Mouse (Mus musculus) left cerebral cortex, postnatal 4 days (tissue): ENCODE measurements around the gene Cysrt1. TPM values are rescaled to one million over a fixed set of nuclear protein-coding genes. Genes with fewer than 3 reads are reported as not detected.

ENCODE experiments used
- total RNA-seq, 2 experiments: library from RNA; stranded (reverse); gene quantifications; 2 replicates each; pipeline ENCODE4 v1.2.3; 2021

Gene Cysrt1
- total RNA-seq, 2 experiments from 2014 or later, result not detected

Other genes starting within 250 kb of the Cysrt1 start
- gene Nsmf, start 188.1 kb downstream of the Cysrt1 start, total RNA-seq, result 100 to 1,000 TPM; 342 to 359 TPM
- gene Entpd8, start 162.1 kb downstream of the Cysrt1 start, total RNA-seq, result not detected
- gene Noxa1, start 147.3 kb downstream of the Cysrt1 start, total RNA-seq, result not detected
- gene Nrarp, start 61.7 kb downstream of the Cysrt1 start, total RNA-seq, result 10 to 100 TPM; 32.5 to 35.0 TPM
- gene Tor4a, start 45.6 kb downstream of the Cysrt1 start, total RNA-seq, result 1 to 10 TPM; 1.4 to 1.8 TPM
- 10 to 100 TPM; 62.6 to 65.1 TPM for gene Nelfb, start 31.0 kb downstream of the Cysrt1 start, total RNA-seq
- not detected for gene Stpg3, start 27.8 kb downstream of the Cysrt1 start, total RNA-seq
- not detected for gene Fam166a, start 23.7 kb downstream of the Cysrt1 start, total RNA-seq
- 100 to 1,000 TPM; 324 to 351 TPM for gene Tubb4b, start 17.8 kb downstream of the Cysrt1 start, total RNA-seq
- gene Slc34a3, start 8.1 kb downstream of the Cysrt1 start, total RNA-seq, result not detected
- not detected for gene Rnf224, start 5.7 kb downstream of the Cysrt1 start, total RNA-seq
- 100 to 1,000 TPM; 169 to 189 TPM for gene Rnf208, start 197 bp downstream of the Cysrt1 start, total RNA-seq
- 1 to 10 TPM; 2.4 to 7.7 TPM for gene AL732309.1, start 4.4 kb upstream of the Cysrt1 start, total RNA-seq
- gene Tmem203, start 13.0 kb upstream of the Cysrt1 start, total RNA-seq, result 10 to 100 TPM; 26.4 to 26.8 TPM
- gene Tprn, start 20.2 kb upstream of the Cysrt1 start, total RNA-seq, result 10 to 100 TPM; 15.4 to 16.2 TPM
- gene Ssna1, start 30.0 kb upstream of the Cysrt1 start, total RNA-seq, result 10 to 100 TPM; 72.3 to 75.7 TPM
- 100 to 1,000 TPM; 108 to 121 TPM for gene Anapc2, start 30.0 kb upstream of the Cysrt1 start, total RNA-seq
- gene Tmem210, start 45.7 kb upstream of the Cysrt1 start, total RNA-seq, result not detected
- not detected for gene Lrrc26, start 47.5 kb upstream of the Cysrt1 start, total RNA-seq
- gene Grin1, start 76.7 kb upstream of the Cysrt1 start, total RNA-seq, result 100 to 1,000 TPM; 163 to 186 TPM
- gene Man1b1, start 89.9 kb upstream of the Cysrt1 start, total RNA-seq, result 10 to 100 TPM; 51.0 to 61.3 TPM
- gene Dpp7, start 113.9 kb upstream of the Cysrt1 start, total RNA-seq, result 10 to 100 TPM; 23.0 to 27.3 TPM
- gene Uap1l1, start 123.2 kb upstream of the Cysrt1 start, total RNA-seq, result 1 to 10 TPM; 6.5 to 7.3 TPM
- 10 to 100 TPM; 11.7 to 11.8 TPM for gene Sapcd2, start 129.9 kb upstream of the Cysrt1 start, total RNA-seq
- gene Entpd2, start 153.4 kb upstream of the Cysrt1 start, total RNA-seq, result 1 to 10 TPM; 6.8 to 7.2 TPM
- 100 to 1,000 TPM; 478 to 490 TPM for gene Npdc1, start 156.9 kb upstream of the Cysrt1 start, total RNA-seq
- gene Fut7, start 180.8 kb upstream of the Cysrt1 start, total RNA-seq, result under 1 TPM in 1 of 2 experiments, not detected in 1; 0.16 TPM
- gene Abca2, start 186.3 kb upstream of the Cysrt1 start, total RNA-seq, result 10 to 100 TPM; 78.4 to 99.2 TPM
- under 1 TPM in 1 of 2 experiments, not detected in 1; 0.52 TPM for gene Clic3, start 214.4 kb upstream of the Cysrt1 start, total RNA-seq
- 10 to 100 TPM; 83.1 to 92.4 TPM for gene Paxx, start 218.6 kb upstream of the Cysrt1 start, total RNA-seq
- 100 to 1,000 TPM; 665 to 881 TPM for gene Ptgds, start 227.6 kb upstream of the Cysrt1 start, total RNA-seq